Mouse (Mus musculus) midbrain, embryonic 12.5 days (tissue): Measurements from ENCODE around the gene Olfr1049. TPM values are rescaled to one million over a fixed set of nuclear protein-coding genes. Genes with fewer than 3 reads are reported as not detected.
"Not testable (repeated sequence)": the region's sequence is repeated elsewhere in the genome, so short reads cannot be mapped to it uniquely, and the experiment has no call there.

Experiments
- ATAC-seq: fragments of 200-750 bp; cut with Nextera tagmentation; 2 replicates; pipeline ENCODE4 v1.8.0; 2017; ENCODE audit warnings: low read depth, moderate TSS enrichment, moderate library complexity; ENCODE audit not compliant: low FRiP score
- H3K27ac ChIP-seq: fragments of 300-500 bp; sonication (generic); replicated peaks from 2 replicates; pipeline ENCODE4 v1.5.1; 2016; ENCODE audit warnings: mild to moderate bottlenecking
- H3K27me3 ChIP-seq: fragments of 300-500 bp; sonication (generic); 2 replicates; pipeline ENCODE4 v1.6.1; 2016; ENCODE audit warnings: mild to moderate bottlenecking
- H3K36me3 ChIP-seq: fragments of 300-500 bp; sonication (generic); 2 replicates; pipeline ENCODE4 v1.6.1; 2016
- H3K4me1 ChIP-seq: fragments of 300-500 bp; sonication (generic); 2 replicates; pipeline ENCODE4 v1.6.1; 2016
- H3K4me2 ChIP-seq: fragments of 300-500 bp; sonication (generic); replicated peaks from 2 replicates; pipeline ENCODE4 v1.6.1; 2016; ENCODE audit warnings: mild to moderate bottlenecking, moderate library complexity
- H3K4me3 ChIP-seq: fragments of 300-500 bp; sonication (generic); 2 replicates; pipeline ENCODE4 v1.5.1; 2016; ENCODE audit warnings: mild to moderate bottlenecking
- H3K9ac ChIP-seq: fragments of 300-500 bp; sonication (generic); replicated peaks from 2 replicates; pipeline ENCODE4 v1.6.1; 2016; ENCODE audit warnings: mild to moderate bottlenecking, moderate library complexity
- H3K9me3 ChIP-seq: fragments of 300-500 bp; sonication (generic); 2 replicates; pipeline ENCODE4 v1.6.1; 2016; ENCODE audit warnings: mild to moderate bottlenecking
- WGBS: fragments of 180-500 bp; shearing (Covaris S2); methylation state at CpG from one replicate; pipeline ENCODE4 v1.1.7; 2016; 5-methylcytosine and 5-hydroxymethylcytosine counted together
- polyA plus RNA-seq: library from polyadenylated mRNA; unstranded; fragments of >200 nt; fragmentation: Nextera tagmentation; extraction: Ambion mirVana; gene quantifications from 2 replicates; pipeline ENCODE4 v1.2.1, GENCODE M21; 2016

Olfr1049 gene
- polyA plus RNA-seq: not detected in 2 replicates

GRCm38 (mm10) chr2:86258228-86258627 lies at the start of gene Olfr1049:
Gene Olfr1049, minus strand, starts transcription at chr2:86258328.
- not testable (repeated sequence) for H3K4me1 ChIP-seq, H3K4me2 ChIP-seq, ATAC-seq, H3K9me3 ChIP-seq, H3K27me3 ChIP-seq, H3K27ac ChIP-seq, H3K4me3 ChIP-seq, H3K36me3 ChIP-seq, H3K9ac ChIP-seq

- Histone ChIP-seq H3K4me1 (no peaks in the 10 kb centered on the region), H3K4me2 (no peak within 1 kb of the TSS), H3K36me3 (no peaks in the 10 kb centered on the region), H3K27me3 (no peaks in the 10 kb centered on the region), H3K9me3 (no peaks in the 10 kb centered on the region), H3K4me3 (no peak within 1 kb of the TSS), H3K9ac (no peak within 1 kb of the TSS), H3K27ac (no peak within 1 kb of the TSS)
- ATAC-seq: no peak
Measured at GRCm38 (mm10) chr2:86292155-86292554, 34.0 kb upstream of the Olfr1049 start, which contains the start of gene Olfr1052. Gene Olfr1052, plus strand, starts transcription at chr2:86292455.

GRCm38 (mm10) chr2:86278988-86279387 lies 20.9 kb upstream of the Olfr1049 start, which contains the start of gene Olfr1051:
Gene Olfr1051, minus strand, starts transcription at chr2:86279088.
- H3K4me2 ChIP-seq, H3K27ac ChIP-seq, ATAC-seq, H3K4me3 ChIP-seq, H3K27me3 ChIP-seq, H3K4me1 ChIP-seq, H3K9me3 ChIP-seq, H3K36me3 ChIP-seq, H3K9ac ChIP-seq: not testable (repeated sequence)

- Histone ChIP-seq H3K27me3 (no peaks in the 10 kb centered on the region), H3K4me1 (no peaks in the 10 kb centered on the region), H3K9me3 (no peaks in the 10 kb centered on the region), H3K4me2 (no peak within 1 kb of the TSS), H3K36me3 (no peaks in the 10 kb centered on the region), H3K4me3 (no peak within 1 kb of the TSS), H3K27ac (no peak within 1 kb of the TSS), H3K9ac (no peak within 1 kb of the TSS)
- ATAC-seq: no peak
Measured at GRCm38 (mm10) chr2:86240189-86240588, 17.9 kb downstream of the Olfr1049 start, which contains the start of gene Olfr1048. Gene Olfr1048, minus strand, starts transcription at chr2:86240289.

DNA sequence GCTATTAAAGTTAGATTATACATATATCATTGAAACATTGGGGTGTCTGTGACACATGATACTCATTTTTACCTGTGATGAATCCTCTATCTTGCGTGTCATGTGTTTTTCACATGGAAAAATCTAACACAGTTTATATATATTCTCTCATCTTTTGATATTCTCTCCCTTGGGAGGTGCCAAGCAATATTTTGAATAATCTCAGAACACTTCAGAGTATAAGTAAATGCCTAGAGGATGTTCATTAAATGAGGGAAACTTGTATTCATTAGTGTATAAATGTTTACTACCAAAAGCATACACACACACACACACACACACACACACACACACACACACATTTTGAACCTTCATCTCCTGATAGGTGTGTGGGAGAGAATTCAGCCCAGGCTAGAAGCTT lies 26.8 kb downstream of the Olfr1049 start, which contains the start of gene Olfr1047:
Gene Olfr1047, minus strand, starts transcription at position 101 of the 400 bp plus-strand sequence.
- Histone ChIP-seq H3K27me3 (no peaks in the 10 kb centered on the region), H3K4me1 (no peaks in the 10 kb centered on the region), H3K36me3 (no peaks in the 10 kb centered on the region), H3K4me2 (no peak within 1 kb of the TSS), H3K27ac (no peak within 1 kb of the TSS), H3K9me3 (no peaks in the 10 kb centered on the region), H3K4me3 (no peak within 1 kb of the TSS), H3K9ac (no peak within 1 kb of the TSS)
- no peak for ATAC-seq
- 90% methylated on average over 1 of the region's 1 CpGs for WGBS

DNA sequence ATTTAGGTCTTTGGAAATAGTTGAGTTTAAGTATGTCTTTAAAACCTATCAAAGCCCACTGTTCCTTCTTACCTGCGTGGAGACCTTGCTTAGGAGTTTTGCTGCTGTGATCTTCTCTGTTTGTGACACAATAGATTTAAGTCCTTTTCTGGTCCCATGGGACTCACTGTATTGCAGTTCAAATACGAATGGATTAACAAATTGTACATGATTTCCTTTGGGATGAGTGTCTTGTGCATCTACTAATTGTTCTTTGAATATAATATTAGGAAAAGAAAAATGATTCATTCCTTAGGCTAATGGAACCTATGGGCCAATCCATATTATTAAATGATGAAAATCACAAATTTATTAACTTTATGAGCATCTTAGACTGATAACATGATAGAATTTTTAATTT lies 38.9 kb downstream of the Olfr1049 start, which contains the start of gene Olfr1046:
Gene Olfr1046, minus strand, starts transcription at position 101 of the 400 bp plus-strand sequence.
- Histone ChIP-seq H3K36me3 (no peaks in the 10 kb centered on the region), H3K4me3 (no peak within 1 kb of the TSS), H3K9me3 (no peaks in the 10 kb centered on the region), H3K4me1 (no peaks in the 10 kb centered on the region), H3K27me3 (no peaks in the 10 kb centered on the region), H3K4me2 (no peak within 1 kb of the TSS), H3K27ac (no peak within 1 kb of the TSS), H3K9ac (no peak within 1 kb of the TSS)
- ATAC-seq: no peak
- 85% methylated on average over 2 of the region's 2 CpGs for WGBS

Other genes with a start within 250 kb of the Olfr1049 start
- gene Olfr1033, start 237.7 kb downstream of the Olfr1049 start, polyA plus RNA-seq: not detected in 2 replicates
- gene Olfr1034, start 212.5 kb downstream of the Olfr1049 start, polyA plus RNA-seq: 0.05 TPM in 1 of 2 replicates, not detected in the other
- gene Olfr1036, start 184.3 kb downstream of the Olfr1049 start, polyA plus RNA-seq: not detected in 2 replicates
- gene Olfr1037, start 170.9 kb downstream of the Olfr1049 start, polyA plus RNA-seq: not detected in 2 replicates
- not detected in 2 replicates for gene Olfr1039, start 122.4 kb downstream of the Olfr1049 start, polyA plus RNA-seq
- gene Olfr1040, start 111.6 kb downstream of the Olfr1049 start, polyA plus RNA-seq: not detected in 2 replicates
- gene Olfr1042, start 96.5 kb downstream of the Olfr1049 start, polyA plus RNA-seq: not detected in 2 replicates
- not detected in 2 replicates for gene Olfr1043, start 90.8 kb downstream of the Olfr1049 start, polyA plus RNA-seq
- not detected in 2 replicates for gene Olfr1044, start 80.5 kb downstream of the Olfr1049 start, polyA plus RNA-seq
- not detected in 2 replicates for gene Olfr52, start 72.6 kb downstream of the Olfr1049 start, polyA plus RNA-seq
- gene Olfr1045, start 55.3 kb downstream of the Olfr1049 start, polyA plus RNA-seq: not detected in 2 replicates
- not detected in 2 replicates for gene Olfr1046, start 39.0 kb downstream of the Olfr1049 start, polyA plus RNA-seq
- gene Olfr1047, start 26.9 kb downstream of the Olfr1049 start, polyA plus RNA-seq: not detected in 2 replicates
- not detected in 2 replicates for gene Olfr1048, start 18.0 kb downstream of the Olfr1049 start, polyA plus RNA-seq
- not detected in 2 replicates for gene Olfr1051, start 20.8 kb upstream of the Olfr1049 start, polyA plus RNA-seq
- gene Olfr1052, start 34.1 kb upstream of the Olfr1049 start, polyA plus RNA-seq: not detected in 2 replicates
- not detected in 2 replicates for gene Olfr1053, start 57.0 kb upstream of the Olfr1049 start, polyA plus RNA-seq
- not detected in 2 replicates for gene Olfr1054, start 77.1 kb upstream of the Olfr1049 start, polyA plus RNA-seq
- not detected in 2 replicates for gene Olfr1055, start 92.0 kb upstream of the Olfr1049 start, polyA plus RNA-seq
- not detected in 2 replicates for gene Olfr1056, start 104.1 kb upstream of the Olfr1049 start, polyA plus RNA-seq
- not detected in 2 replicates for gene Olfr1057, start 120.1 kb upstream of the Olfr1049 start, polyA plus RNA-seq
- not detected in 2 replicates for gene Olfr1058, start 130.2 kb upstream of the Olfr1049 start, polyA plus RNA-seq
- not detected in 2 replicates for gene Olfr1061, start 155.7 kb upstream of the Olfr1049 start, polyA plus RNA-seq
- gene Olfr1062, start 168.4 kb upstream of the Olfr1049 start, polyA plus RNA-seq: not detected in 2 replicates
- not detected in 2 replicates for gene Olfr1065, start 192.3 kb upstream of the Olfr1049 start, polyA plus RNA-seq
- not detected in 2 replicates for gene Olfr1066, start 197.9 kb upstream of the Olfr1049 start, polyA plus RNA-seq
- gene Olfr228, start 229.1 kb upstream of the Olfr1049 start, polyA plus RNA-seq: not detected in 2 replicates